Mouse (Mus musculus) cerebral cortex, adult 2 months (tissue): ENCODE data around the gene Pafah2.

ENCODE experiments used
- WGBS: fragments of 180-500 bp; shearing (Covaris S2); methylation state at CpG from one replicate; pipeline ENCODE4 v1.1.7; 2018; 5-methylcytosine and 5-hydroxymethylcytosine counted together

Pafah2 gene

DNA sequence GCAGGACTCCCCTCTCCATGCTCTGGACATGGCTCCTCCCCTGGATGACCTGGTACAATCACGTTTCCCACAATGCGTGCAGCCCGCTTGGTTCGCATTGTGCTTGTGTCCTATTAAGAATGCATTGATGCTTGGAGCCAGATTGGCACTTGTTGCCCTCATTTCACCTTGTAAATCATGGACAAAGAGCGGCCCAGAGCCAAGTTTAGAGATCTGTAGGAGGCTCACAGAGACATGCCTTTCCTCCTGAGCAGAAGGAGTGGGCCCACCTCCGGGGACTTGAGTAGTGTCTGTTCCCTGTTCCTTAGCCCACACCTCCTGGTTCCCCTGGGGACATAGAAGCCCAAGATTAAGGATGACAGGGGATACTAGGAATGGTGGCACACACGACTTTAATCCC lies 27.8 kb downstream of the Pafah2 start:
- 66% methylated on average over 7 of the region's 7 CpGs for WGBS

DNA sequence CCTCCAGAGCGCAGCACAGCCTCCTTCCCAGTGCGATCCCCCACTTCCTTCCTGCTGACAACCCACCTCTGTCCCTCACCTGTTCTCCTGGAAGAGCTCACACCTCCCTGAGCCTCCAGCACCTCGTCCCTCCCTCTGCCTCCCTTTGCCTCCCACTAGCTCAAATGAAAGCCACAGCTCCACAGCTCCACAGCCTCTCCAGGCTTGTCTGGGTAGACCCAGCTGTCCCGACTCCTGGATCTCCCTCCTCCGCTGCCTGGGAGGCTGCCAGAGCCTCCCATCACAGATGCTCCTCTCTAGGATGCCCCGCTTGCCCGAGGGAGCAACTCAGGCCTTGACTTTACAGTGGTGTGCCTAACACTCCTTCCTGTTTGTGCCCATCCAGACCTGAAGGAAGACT lies 29.0 kb downstream of the Pafah2 start:
- 38% methylated on average over 7 of the region's 7 CpGs for WGBS

DNA sequence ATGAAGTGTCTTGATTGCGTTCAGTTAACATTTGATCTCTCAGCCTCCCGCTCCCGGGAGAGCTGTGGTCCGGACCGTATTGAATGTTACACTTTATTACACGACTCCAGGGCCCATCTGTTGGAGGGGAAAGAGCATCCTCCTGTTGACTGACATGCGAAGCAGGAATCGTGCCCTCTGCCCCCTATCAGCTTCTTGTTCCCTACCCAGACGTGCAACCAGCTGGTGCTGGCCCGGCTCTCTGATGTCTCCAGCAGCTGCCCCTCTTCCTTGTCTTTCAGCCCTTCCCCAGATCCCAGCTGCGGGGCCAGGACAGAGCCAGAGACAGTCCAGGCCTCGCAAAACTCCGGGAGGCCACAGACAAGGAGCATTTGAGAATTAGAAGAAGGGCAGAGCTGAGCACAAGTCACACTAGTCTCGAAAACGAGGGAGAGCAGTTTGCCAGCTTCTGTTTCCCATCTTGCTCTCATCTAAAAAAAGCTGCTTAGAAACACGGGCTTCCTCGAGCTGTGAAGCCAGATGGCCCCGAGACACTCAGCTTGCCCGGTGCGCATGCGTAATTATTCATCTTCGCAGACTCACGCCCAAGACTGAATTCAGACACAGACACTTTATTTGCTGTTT lies 34.4 kb downstream of the Pafah2 start:
- WGBS, result 16% methylated on average over 23 of the region's 23 CpGs

DNA sequence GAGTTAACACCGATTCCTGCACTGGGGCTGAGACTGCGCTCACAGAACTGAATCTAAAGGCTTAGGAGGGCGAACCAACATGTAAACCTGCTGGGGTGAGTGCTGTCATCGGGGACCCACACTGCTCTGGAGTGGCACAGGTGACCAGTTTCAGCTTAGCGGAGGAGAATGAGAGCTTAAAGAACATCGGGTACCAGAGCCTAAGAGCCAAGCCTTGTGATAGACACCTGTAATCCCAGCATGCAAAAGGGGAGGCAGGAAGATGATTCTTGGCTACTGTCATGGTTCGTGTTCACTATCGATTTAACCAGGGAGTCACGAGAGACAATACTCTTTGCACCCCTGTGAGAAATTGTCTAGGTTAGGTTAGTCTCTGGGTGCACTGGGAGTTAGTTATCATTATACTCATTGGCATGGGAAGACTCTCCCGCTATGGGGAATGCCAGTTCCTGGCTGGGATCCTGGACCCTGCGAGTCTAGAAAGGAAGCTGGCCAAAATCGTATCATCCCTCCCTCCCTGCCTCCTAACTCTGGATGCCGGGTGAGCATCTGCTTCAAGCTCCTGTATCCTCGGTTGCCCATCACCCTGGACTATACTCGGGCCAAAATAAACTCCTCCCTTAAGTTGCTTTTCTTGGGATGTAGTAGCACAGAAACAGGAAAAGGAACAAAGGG lies 36.7 kb downstream of the Pafah2 start:
- 47% methylated on average over 15 of the region's 15 CpGs for WGBS

DNA sequence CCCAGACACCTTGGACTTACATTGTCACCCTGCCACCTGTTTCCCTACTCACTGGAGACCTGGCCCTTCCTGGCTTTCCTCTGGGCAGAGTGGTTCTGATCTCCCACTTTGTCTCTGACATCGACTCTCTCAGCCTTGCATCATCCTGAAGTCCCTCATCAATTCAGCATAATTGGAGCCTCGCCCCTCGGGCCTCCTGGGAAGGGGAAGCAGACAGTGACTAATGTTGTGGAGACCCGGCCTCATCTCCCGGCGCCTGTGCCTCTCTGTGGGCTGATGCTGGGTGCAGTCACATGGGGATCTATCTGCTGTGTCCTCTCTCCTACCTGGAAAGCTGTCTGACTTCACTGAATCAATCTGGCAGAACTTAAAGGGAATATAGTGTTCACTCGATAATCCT lies 40.1 kb downstream of the Pafah2 start:
- 52% methylated on average over 7 of the region's 7 CpGs for WGBS

DNA sequence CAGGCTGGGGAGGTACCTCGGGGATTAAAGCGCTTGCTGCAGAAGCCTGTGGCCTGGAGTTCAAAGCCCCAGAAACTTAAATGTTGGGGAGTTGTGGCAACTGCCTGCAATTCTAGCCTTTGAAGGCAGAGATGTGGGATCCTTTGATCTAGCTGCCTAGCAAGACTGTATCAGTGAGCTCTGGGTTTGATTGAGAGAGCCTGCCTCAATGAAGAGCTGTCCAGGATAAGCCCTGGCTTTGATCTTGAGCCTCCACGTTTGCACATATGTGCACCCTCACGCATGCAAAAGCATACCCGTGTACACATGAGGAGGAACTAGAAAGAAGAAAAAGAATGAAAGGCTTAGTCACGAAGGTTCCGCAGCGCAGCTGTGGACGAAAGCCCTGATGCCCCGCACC lies 40.5 kb downstream of the Pafah2 start:
- WGBS, result 81% methylated on average over 10 of the region's 10 CpGs

DNA sequence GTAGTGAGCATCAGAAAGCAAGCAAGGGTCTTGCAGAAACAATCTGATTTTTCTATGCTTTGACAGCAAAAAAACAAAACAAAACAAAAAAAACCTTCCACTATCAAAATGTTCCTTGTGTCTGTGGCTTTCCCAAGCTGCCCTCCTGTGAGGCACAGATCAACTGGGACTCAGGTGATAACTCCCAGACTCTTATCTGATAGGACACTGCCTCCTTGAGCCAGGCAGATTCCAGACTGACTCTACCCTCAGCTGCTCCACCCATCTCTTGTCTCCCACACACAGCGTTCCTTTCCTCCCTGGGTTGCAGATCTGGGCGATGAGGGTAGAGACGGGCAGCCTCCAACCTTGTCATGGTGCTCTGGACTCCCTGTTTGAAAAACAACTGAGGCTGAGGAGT lies 43.0 kb downstream of the Pafah2 start:
- 54% methylated on average over 3 of the region's 3 CpGs for WGBS

DNA sequence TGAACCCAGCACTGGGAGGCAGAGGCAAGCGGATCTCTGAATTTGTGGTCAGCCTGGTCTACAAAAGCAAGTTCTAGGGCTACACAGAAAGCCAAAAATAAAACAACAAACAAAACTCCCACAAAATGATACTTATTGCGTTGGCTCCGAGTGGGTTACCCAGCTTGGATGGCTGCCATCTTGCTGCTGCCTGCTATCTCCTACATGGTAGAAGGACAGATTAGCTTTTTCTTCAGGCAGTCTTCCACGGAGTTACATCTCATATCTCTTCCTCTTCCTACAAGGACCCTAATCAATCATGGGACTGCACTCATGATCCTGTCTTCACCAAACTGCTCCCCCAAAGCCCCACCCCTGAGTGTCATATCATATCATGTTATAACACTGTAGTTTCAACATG lies 43.8 kb downstream of the Pafah2 start:
- 57% methylated on average over 4 of the region's 4 CpGs for WGBS

DNA sequence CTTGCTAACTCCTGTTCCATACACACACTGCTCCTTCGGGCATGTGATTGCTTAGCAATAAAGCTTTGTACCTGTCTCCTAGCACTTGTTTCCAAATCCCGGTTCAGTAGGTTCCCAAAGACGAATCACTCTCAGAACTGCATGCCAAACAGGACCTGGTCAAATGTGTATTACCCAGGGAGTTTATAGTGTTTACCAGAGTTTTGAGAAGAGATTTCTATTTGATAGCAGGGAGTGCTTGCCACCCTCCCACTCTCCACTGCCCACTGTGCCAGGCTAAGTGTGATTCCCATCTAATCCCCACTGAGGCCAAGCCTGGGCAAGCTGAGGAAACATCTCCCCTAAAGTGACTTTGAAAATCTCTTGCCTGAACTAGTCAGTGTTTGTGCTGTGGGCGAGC lies 46.1 kb downstream of the Pafah2 start:
- 64% methylated on average over 4 of the region's 4 CpGs for WGBS

DNA sequence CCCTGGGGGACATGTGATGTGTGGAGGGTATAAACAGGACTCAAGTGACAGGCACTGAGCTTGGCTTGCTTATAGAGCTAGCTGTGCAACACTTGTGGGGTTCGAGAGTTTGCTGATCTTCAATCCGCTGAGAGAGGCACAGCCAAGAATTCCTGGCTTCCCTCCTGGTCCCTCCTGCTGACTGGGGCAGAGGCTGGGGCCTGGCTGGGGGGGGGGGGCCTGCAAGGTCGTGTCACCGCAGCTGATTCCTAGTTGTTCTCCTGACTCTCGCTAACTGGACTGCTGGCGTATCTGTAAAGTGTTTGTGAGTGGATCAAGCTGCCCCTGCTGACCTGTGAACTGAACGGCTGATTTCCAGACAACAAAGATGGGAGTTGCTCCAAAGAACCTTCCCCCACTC lies 47.5 kb downstream of the Pafah2 start:
- WGBS, result 57% methylated on average over 7 of the region's 7 CpGs

DNA sequence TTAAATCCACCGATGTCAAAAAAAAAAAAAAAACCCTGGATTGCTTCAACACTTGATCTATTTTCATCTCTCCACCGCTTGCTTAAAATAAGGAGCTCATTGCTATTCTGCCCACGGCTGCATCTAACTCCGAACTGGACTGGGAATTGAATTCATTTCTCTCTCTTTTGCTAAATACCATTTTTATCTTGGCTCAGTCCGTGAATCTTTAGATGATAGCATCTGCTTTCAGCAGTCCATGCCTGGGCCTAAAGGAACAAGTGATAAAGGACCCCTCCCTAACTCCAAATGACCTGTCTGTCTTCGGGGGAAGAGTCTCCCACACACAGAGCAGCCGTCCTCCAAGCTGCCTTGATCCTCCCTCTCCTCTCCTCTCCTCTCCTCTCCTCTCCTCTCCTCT lies 48.8 kb downstream of the Pafah2 start:
- 25% methylated on average over 7 of the region's 7 CpGs for WGBS

DNA sequence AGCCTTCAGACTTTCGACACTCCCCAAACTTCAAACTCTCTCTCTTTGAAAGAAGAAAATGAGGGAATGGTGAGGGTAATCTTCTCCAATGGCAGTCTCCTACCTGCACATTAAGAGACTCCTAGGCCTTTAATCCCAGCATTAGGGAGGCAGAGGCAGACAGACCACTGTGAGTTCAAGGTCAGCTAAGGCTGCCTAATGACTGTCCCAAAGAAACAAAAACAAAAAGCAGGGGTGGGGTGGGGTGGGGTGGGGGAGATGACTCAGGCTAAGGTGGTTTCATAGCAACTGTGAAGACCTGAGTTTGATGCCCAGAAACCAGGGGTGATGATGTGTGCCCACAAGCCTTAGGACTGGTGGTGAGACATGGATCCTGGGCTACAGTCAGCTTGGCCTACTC lies 49.4 kb downstream of the Pafah2 start:
- 21% methylated on average over 1 of the region's 1 CpGs for whole genome bisulfite sequencing

DNA sequence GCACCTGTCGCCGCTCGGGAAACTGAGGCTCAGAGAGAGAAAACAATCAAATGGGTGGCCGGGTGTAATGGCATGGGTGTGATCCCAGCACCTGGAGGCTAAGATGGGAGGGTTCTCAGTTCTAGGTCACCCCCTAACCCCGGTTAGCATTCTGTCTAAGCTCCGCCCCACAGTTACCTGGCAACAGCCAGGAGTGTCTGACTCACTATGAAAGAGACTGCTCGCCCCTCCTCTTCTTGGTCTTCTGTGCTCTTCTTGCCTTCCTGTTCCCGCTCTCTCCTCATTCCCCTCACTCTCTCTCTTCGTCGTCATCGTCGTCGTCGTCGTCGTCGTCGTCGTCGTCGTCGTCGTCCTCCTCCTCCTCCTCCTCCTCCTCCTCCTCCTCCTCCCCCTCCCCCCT lies 51.8 kb downstream of the Pafah2 start:
- WGBS, result 51% methylated on average over 20 of the region's 23 CpGs

DNA sequence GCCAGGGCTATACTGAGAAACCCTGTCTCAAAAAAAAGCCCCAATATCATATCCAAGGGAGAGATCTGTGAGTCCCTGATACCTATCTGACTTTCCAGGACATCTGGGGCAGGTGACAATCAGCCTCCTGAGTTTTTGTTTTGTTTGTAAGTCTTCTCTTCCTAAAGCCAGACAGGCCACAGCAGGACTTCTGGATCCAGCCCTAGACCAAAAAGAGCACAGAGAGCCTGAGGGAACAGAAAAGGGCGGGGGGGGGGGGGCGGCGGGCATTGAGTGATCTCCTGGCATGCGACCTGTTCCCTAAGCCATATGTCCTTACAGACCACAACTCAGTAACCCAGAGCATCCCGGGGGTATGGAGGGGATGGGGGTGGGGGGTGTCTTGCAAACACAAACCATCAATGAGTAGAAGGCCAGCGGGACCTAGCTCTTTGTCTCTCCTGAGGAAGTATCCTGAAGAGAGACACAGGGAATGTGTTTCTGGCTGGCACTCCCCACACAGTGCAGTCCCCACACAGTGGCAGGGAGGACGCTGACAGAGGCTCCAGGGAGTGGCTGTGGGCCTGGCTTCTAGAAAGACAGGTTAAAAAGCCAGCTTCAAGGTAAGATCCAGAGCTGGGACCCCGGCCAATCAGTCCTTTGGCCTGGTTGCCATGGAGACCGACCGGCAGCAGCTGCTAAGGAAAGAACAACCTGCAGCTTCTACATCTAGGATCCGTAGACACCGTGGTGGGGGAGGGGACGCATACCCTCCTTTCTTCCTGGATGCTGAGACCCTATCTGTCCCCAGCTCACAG lies 53.7 kb downstream of the Pafah2 start:
- 31% methylated on average over 13 of the region's 13 CpGs for WGBS

DNA sequence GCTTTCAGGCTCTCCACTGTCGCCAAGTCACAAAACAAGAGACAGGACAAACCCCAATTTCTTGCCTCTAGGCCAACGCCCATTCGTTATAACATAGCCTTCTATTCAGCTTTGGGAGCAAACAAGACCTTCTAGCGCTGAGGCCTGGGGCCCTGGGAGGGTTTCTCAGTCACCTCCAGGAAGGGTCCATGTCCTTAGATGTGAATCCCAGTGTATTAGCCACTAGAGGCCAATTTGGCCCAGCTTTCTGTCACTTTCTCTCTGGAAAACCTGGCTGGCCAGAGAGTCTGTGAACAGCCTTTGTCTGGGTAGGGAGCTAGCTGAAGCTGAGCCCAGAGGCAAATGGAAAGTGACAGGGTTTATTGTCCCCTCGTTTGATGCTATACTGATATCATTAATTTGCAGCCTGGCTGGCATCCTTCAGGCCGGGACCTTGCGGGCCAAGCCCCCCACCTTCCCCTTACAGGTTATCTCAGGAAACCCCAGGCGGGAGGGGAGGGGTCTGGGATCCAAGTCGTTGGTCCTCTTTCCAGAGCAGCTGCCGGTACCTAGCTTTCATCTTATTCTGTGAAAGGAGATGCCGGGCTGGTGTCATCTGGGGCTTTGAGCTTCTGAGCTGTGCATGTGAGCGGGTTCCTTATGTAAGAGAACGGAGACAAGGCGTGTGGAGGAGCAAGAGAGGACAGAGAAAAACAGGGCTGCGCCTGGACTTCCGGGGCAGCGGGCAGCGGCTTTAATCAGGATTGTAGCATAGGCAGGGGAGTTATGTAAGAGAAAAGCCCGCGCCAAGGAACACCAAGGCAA lies 54.5 kb downstream of the Pafah2 start:
- 18% methylated on average over 20 of the region's 20 CpGs for WGBS

DNA sequence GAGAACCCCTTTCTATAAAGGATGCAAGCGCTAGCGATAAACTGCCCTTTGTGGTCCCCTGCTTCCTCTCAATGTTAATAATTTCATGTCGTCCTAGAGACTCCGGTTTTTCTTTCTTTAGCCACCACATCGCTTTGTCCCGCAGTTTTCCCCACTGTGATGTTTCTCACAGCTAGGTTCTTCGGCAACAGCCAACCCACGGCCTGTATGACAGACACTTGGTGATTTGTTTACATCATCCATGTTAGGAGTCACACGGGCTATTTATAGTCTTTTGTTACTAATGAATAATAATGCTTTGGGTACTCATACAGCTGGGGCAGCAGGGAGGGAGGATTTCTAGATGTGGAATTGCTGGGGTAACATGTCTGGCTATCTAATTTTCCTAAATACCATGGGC lies 55.4 kb downstream of the Pafah2 start:
- 35% methylated on average over 9 of the region's 9 CpGs for WGBS

DNA sequence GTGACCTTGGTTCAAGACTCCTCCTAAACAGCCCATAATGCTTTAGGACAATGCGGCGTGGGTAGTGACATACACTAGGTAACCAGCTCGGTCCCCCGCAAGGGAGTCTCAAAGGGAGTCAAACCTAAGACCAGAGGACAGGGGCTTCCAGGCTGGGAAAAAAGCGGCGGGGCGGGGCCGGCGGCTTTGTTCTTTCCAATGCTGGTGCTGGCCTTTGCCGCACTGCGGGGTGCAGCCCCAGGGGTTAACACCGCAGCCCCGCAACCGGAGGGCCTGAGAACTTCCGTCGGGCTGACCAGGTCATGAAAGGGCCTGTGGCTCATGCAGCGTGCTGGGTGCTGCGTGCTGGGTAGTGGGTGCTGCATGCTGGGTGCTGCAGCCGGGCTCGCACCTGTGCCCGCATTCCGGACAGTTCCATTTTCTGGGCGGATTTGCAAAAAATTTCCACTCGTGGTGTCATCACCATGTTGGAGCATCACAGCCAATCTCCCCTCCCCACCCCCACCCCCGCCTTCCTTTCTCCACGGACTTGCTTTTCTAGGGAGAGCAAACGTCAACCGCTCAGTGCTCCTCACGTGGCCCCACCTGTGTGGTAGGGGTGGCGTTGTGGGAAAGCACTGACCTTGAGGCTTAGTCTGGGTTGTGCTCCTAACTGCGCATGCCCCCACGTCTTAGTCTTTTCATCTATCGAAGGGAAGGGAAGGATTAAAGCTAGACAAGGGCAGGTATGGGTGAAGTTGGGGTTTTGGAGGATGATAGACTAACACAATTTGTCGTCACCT lies 57.7 kb downstream of the Pafah2 start:
- WGBS, result 43% methylated on average over 34 of the region's 34 CpGs

DNA sequence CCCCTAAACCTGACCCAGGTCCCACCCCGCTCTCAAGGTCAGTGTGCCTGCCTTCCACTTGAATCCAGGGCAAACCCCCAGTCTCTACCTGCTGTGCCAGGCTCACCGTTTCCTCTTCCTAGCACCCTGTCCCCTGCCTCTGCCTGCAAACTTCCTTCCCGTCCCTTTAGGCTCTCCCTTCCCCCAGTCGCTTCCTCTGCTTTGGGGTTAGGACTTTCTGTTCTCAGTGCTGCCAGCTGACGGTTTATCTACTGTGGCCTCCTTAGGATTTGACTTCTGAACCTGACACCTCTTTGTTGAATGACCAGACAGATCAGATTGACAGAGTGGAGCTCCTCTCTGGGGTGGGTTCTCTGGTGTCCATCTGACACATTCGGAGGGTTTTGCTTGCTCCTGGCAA lies 59.2 kb downstream of the Pafah2 start:
- WGBS, result 69% methylated on average over 6 of the region's 6 CpGs

DNA sequence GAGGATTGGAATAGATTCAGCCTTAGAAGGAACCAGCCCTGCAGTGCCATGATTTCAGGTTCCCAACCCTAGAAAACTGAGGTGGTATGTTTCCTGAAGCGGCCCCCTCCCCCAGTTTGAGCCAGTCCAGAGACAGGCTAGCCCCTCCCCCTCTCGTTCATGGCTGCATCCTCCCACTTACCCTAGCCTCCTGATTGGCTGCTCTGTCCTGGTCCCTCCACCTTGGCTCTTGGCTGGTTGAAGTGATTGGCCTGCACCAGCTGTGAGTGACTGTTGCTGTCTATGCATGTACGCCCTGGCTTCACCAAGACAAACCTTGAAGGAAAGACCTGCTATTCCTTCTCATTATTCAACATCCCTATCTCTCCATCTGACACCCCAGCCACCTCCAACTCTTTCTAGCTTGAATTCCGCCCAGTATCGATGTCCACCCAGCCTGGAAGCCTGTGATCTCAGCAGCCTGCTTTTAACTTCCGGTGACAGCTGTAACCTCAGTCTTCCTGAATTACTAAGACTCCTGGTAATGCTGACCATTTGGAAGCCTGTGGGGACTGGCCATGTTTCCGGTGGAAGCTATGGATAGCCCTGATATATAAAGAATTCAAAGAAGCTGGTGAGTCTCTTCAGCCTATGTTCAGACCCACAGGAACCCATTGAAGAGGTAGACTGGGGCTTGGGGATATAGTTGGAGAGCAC lies 61.2 kb downstream of the Pafah2 start:
- 62% methylated on average over 7 of the region's 7 CpGs for WGBS

DNA sequence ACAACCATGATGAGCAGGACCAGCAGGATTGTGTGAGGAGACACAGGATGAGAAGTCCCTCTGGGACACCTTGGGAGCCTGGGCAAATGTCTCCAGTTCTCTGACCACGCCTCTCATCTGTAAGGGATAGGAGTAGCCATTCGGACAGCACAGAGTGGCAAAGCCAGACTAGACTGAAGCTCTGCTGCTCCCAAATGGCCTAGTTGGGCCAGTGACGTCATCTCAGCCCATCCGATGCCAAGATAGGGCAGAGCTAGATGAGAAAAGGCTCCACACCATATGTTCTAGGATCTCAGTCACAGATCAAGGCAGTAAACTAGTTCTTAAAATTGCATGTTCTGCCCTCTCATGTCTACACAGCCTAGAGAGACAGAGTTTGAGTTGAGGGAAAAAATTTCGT lies 62.7 kb downstream of the Pafah2 start:
- 62% methylated on average over 5 of the region's 5 CpGs for WGBS

DNA sequence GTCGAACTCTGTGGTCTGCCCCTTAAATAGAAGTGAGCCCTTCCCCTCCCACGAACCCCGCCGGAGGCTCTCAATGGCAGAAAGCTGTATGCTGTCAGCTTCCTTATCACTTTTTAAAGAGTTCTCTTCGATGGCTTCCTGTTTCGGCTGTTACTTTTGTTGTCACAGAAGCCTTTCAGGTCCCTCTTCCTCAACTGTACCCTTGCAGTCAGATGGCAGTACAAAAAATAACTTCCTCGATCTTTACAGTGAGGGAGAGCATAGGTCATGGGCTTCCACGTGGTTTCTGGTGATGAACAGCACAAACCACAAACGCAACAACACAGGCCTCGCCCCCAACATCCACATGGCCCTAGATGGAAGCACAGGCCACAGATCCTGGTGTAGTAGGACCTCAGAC lies 64.2 kb downstream of the Pafah2 start:
- WGBS, result 85% methylated on average over 10 of the region's 10 CpGs
